Mouse (Mus musculus) midbrain, embryonic 16.5 days (tissue): Measurements from ENCODE around the gene Zic5. TPM values are rescaled to one million over a fixed set of nuclear protein-coding genes. Genes with fewer than 3 reads are reported as not detected.
"Not testable (repeated sequence)": the region's sequence is repeated elsewhere in the genome, so short reads cannot be mapped to it uniquely, and the experiment has no call there.

Experiments
- ATAC-seq: fragments of 200-750 bp; cut with Nextera tagmentation; 2 replicates; pipeline ENCODE4 v1.8.0; 2017; ENCODE audit warnings: moderate TSS enrichment
- H3K27ac ChIP-seq: fragments of 300-500 bp; sonication (generic); 2 replicates; pipeline ENCODE4 v1.5.1; 2014; ENCODE audit warnings: mild to moderate bottlenecking, low read length, mixed read lengths
- H3K27me3 ChIP-seq: fragments of 300-500 bp; sonication (generic); 2 replicates; pipeline ENCODE4 v1.6.1; 2014; ENCODE audit warnings: low read depth, low read length, mixed read lengths; ENCODE audit not compliant: control insufficient read depth, insufficient read depth
- H3K36me3 ChIP-seq: fragments of 300-500 bp; sonication (generic); 2 replicates; pipeline ENCODE4 v1.6.1; 2014; ENCODE audit warnings: mild to moderate bottlenecking, low read length, moderate library complexity, mixed read lengths; ENCODE audit not compliant: control insufficient read depth, insufficient read depth
- H3K4me1 ChIP-seq: fragments of 300-500 bp; sonication (generic); 2 replicates; pipeline ENCODE4 v1.6.1; 2014; ENCODE audit warnings: mild to moderate bottlenecking, low read length, mixed read lengths; ENCODE audit not compliant: control insufficient read depth, insufficient read depth
- H3K4me2 ChIP-seq: fragments of 300-500 bp; sonication (generic); 2 replicates; pipeline ENCODE4 v1.6.1; 2014; ENCODE audit warnings: mild to moderate bottlenecking, low read length, mixed read lengths
- H3K4me3 ChIP-seq: fragments of 300-500 bp; sonication (generic); 2 replicates; pipeline ENCODE4 v1.5.1; 2014; ENCODE audit warnings: low read depth, mild to moderate bottlenecking, low read length, moderate library complexity, mixed read lengths
- H3K9ac ChIP-seq: fragments of 300-500 bp; sonication (generic); 2 replicates; pipeline ENCODE4 v1.6.1; 2014; ENCODE audit warnings: low read depth, low read length, mixed read lengths
- H3K9me3 ChIP-seq: fragments of 300-500 bp; sonication (generic); replicated peaks from 2 replicates; pipeline ENCODE4 v1.6.1; 2014; ENCODE audit warnings: mild to moderate bottlenecking, low read length, mixed read lengths; ENCODE audit not compliant: control insufficient read depth, poor library complexity, severe bottlenecking
- WGBS: fragments of 180-500 bp; shearing (Covaris S2); extraction: QIAGEN DNeasy Blood & Tissue Kit; methylation state at CpG from one replicate; pipeline ENCODE4 v1.1.7; 2014; 5-methylcytosine and 5-hydroxymethylcytosine counted together
- polyA plus RNA-seq: library from polyadenylated mRNA; unstranded; fragments of >200 nt; fragmentation: Nextera tagmentation; extraction: Ambion mirVana; gene quantifications from 2 replicates; pipeline ENCODE4 v1.2.1, GENCODE M21; 2015

The Zic5 gene
- polyA plus RNA-seq, 1 experiment from 2014 or later: 9.5 TPM

DNA sequence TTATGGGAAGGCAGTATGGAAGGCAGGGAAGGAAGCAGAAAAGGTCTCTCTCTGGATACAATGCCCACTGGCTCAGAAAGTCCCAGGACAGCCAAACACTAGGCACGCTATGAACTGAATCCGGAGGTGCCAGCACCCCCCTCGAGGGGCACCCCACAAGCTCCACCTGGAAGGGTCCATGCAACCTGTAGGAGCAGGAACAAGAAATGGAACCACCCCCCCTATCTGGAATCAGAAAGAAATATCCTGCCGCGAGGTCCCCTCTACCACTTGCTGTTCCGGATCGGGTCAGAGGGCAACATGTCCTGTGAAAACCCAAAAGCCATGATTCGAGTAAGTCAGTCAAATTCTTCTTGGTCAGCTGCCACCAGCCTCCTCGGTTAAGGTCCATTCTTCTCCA, 3.5 kb downstream of the Zic5 start:
- no peak for ATAC-seq
- Histone ChIP-seq H3K4me1 (peaks cover 16% of the 10 kb centered on the region), H3K27me3 (peaks cover 29% of the 10 kb centered on the region)

DNA sequence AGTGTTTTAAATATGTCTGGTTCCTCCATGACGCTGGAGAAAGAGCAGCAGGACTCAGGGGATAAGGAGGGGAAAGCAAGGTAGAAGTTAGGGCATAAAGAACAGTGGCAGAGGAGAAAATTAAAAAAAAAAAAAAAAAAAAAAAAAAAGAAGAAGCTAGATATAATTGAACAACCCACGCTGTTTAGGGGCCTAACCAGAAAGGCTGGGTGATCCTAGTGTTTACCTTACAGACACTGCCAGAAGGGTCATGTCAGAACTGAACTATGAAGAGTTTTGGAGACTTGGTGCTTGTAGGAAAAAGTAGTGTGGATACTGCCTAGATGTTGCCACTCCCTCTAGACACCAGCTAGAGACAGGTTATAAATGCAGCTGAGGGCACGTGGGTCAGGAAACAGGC, 4.0 kb downstream of the Zic5 start:
- Histone ChIP-seq H3K36me3 (no peaks in the 10 kb centered on the region), H3K9me3 (no peaks in the 10 kb centered on the region), H3K27ac (peak overlapping the region; percentile 92), H3K4me2 (peak overlapping the region; percentile 70), H3K4me1 (peaks cover 16% of the 10 kb centered on the region), H3K27me3 (peaks cover 25% of the 10 kb centered on the region), H3K9ac (peak overlapping the region; percentile 23; the same call in 1 of the 2 replicates), H3K4me3 (peak overlapping the region; percentile 52)
- WGBS: 33% methylated on average over 3 of the region's 3 CpGs
- ATAC-seq: no peak

More for the DNA sequence above, 3.5 kb downstream of the Zic5 start:
- H3K9me3 ChIP-seq: no peaks in the 10 kb centered on the region
- WGBS: 11% methylated on average over 9 of the region's 9 CpGs
- H3K27ac ChIP-seq: peak overlapping the region; percentile 92
- H3K4me2 ChIP-seq: peak overlapping the region; percentile 70
- H3K9ac ChIP-seq: peak overlapping the region; percentile 23; the same call in 1 of the 2 replicates
- no peaks in the 10 kb centered on the region for H3K36me3 ChIP-seq
- H3K4me3 ChIP-seq: peak overlapping the region; percentile 52

DNA sequence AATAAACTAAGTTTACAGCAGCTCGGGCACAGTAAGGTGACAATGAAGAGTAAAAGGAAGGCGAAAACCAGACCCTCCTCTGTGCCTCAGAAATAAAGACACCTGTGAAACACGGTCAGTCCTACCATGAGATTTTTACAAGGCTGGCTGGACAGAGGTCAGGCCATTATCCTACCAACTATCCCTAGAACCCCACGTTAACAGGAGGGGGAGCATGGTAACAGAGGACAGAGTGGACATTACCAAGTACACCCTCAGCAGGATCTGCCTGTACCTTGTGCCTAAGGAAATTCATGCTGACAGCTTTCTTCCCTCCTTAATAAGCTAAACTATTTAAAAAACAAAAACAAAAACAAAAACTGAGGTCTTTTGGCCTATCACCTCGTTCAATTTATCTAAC, 5.3 kb downstream of the Zic5 start:
- Histone ChIP-seq H3K27ac (peak overlapping the region; percentile 35; the same call in 1 of the 2 replicates), H3K4me3 (peak overlapping the region; percentile 10; the same call in 1 of the 2 replicates), H3K9me3 (no peaks in the 10 kb centered on the region), H3K36me3 (no peaks in the 10 kb centered on the region), H3K27me3 (peaks cover 26% of the 10 kb centered on the region), H3K4me1 (peaks cover 14% of the 10 kb centered on the region), H3K4me2 (peak overlapping the region; percentile 41), H3K9ac (peak overlapping the region; percentile 31; the same call in 1 of the 2 replicates)
- no peak for ATAC-seq
- 41% methylated on average over 5 of the region's 5 CpGs for WGBS

DNA sequence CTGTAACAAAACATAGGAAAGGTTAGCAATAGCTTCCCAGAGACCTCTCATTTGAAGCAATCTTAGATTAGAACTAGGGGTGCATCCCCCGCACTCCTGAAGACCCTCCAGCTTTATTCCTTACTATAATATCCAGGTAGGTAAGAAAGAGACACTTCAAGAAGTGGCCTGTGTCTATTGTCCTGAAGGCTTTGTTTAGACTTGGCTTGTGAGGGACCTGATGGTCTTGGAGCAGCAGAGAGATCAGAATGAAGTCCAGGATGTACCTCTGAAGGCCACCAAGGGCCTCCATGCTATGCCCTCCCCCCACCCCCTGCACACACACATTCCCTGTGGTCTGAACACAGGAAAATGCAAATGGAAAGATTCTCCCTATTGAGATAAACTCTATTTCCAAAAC, 5.7 kb downstream of the Zic5 start:
- H3K4me2 ChIP-seq: peak overlapping the region; percentile 41
- H3K27ac ChIP-seq: no peak overlapping the region
- no peaks in the 10 kb centered on the region for H3K36me3 ChIP-seq
- H3K9ac ChIP-seq: no peak overlapping the region
- 66% methylated on average over 1 of the region's 1 CpGs for WGBS
- H3K4me3 ChIP-seq: no peak overlapping the region
- H3K27me3 ChIP-seq: peaks cover 28% of the 10 kb centered on the region
- H3K9me3 ChIP-seq: no peaks in the 10 kb centered on the region
- no peak for ATAC-seq
- peaks cover 11% of the 10 kb centered on the region for H3K4me1 ChIP-seq

DNA sequence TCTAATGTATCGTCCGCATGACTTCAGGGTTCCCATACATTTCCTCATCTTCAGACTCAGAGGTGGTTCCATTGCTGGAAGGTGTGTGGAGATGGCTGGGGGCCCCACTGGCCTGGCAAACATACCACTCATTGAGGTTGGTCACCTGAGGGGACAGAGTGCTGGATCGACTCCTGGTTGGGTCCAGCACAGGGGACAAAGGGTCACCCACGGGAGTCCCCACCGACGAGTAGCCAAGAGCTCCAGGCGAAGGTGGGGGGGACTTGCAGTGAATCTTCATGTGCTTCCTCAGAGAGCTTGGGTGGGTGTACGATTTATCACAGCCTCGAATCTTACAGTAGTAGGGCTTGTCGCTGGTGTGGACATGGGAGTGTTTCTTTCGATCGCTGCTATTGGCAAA, 6.1 kb downstream of the Zic5 start:
- not testable (repeated sequence) for H3K9ac ChIP-seq, H3K4me3 ChIP-seq, H3K4me2 ChIP-seq, ATAC-seq, H3K9me3 ChIP-seq, H3K36me3 ChIP-seq, H3K27ac ChIP-seq, H3K4me1 ChIP-seq
- WGBS: 69% methylated on average over 6 of the region's 12 CpGs
- H3K27me3 ChIP-seq: peaks cover 30% of the 10 kb centered on the region

DNA sequence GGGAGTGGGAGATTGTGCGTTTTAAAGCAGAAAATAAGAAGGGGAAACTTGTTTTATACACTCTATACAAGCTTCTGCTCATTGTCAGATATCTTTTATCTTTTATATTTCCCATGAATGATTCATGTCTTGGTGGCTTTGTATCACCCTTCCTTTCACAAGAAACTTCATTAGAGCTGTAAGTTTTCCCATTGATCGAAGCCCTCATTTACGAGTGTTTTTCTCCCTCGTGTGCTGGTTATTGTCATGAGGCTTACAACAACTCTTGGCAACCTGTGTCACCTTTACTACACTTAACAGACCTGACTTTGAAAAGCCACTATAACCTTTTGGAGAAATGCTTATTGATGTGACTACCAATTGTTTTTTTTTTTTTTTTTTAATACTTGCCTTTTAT, 9.9 kb downstream of the Zic5 start:
- 27% methylated on average over 4 of the region's 4 CpGs for WGBS
- no peak for ATAC-seq
- Histone ChIP-seq H3K27me3 (peaks cover 34% of the 10 kb centered on the region), H3K36me3 (no peaks in the 10 kb centered on the region), H3K9ac (no peak overlapping the region), H3K4me3 (no peak overlapping the region), H3K27ac (no peak overlapping the region), H3K9me3 (no peaks in the 10 kb centered on the region), H3K4me1 (peaks cover 10% of the 10 kb centered on the region), H3K4me2 (no peak overlapping the region)

DNA sequence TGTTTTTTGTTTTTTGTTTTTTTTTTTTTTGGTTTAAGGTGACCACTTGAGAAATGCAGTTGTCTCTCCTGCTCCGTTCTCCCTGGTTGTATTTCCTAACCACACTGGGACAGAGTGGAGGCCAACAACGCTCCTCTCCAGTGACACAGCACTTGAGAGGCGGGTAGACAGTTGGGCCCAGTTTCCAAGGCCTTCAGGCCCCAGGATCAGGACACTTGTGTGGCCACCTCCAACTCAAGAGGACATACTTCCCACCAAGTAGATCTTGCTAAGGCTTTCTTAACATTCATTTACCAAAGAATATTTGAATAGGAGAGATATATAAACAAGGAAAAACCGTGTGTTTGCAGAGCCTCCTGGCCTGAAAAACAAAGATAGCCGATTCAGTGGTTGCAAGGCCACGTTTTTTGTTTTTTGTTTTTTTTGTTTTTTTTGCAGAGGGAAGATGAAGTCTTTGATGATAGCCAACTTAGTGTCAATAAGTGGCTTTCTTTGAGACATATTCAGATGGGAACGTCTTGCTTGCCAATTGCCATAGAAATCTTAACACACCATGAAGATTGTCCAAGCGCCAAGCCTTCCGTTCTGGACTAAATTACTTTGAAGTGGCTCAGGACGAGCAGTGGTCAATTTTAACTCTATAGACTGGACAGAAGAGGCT, 10.4 kb downstream of the Zic5 start:
- Histone ChIP-seq H3K27me3 (peaks cover 29% of the 10 kb centered on the region), H3K4me3 (no peak overlapping the region), H3K9ac (no peak overlapping the region), H3K36me3 (no peaks in the 10 kb centered on the region), H3K4me2 (no peak overlapping the region), H3K4me1 (peaks cover 14% of the 10 kb centered on the region), H3K9me3 (no peaks in the 10 kb centered on the region), H3K27ac (no peak overlapping the region; the same call in 1 of the 2 replicates)
- no peak for ATAC-seq
- 27% methylated on average over 10 of the region's 10 CpGs for WGBS

DNA sequence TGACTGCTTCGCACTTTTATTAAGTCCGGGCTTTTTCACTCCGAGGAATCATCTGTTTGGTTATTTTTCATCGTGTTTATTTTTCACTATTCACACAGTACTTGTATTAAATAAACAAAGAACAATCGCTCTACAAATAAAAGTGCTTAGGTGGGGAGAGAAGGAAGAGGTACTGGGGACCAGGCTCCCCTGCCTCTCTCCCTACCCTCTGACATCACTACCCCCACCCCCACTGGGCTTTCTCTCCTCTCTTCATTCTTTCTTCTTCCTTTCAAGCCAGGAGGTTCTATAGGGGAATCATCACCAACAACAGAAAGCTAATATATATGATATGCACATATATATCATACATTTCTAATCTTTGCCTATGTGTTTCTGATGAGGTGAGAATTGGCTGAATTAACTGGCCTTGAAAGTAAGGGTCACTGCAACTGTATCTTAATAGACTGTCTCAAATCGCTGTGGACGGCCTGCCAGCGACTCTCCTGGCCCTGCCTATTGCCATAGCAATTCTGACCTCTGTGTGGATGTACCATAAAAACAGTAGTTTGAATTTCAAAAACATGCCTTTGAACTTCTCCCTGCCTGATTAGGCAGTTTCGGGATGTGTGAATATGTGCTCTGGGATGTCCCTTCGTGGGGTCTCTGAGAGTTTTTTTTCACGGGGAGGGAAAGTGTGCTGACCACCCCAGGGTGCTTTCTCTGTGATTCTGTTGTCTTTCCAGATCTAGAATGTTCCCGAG, 11.3 kb downstream of the Zic5 start:
- H3K27ac ChIP-seq: peak overlapping the region; percentile 6; the same call in 1 of the 2 replicates
- WGBS: 6% methylated on average over 12 of the region's 12 CpGs
- peaks cover 35% of the 10 kb centered on the region for H3K27me3 ChIP-seq
- H3K4me1 ChIP-seq: peaks cover 14% of the 10 kb centered on the region
- no peaks in the 10 kb centered on the region for H3K36me3 ChIP-seq
- H3K9me3 ChIP-seq: no peaks in the 10 kb centered on the region
- peak overlapping the region; percentile 20; the same call in 1 of the 2 replicates for H3K9ac ChIP-seq
- no peak overlapping the region for H3K4me3 ChIP-seq
- ATAC-seq: no peak
- peak overlapping the region; percentile 39 for H3K4me2 ChIP-seq

DNA sequence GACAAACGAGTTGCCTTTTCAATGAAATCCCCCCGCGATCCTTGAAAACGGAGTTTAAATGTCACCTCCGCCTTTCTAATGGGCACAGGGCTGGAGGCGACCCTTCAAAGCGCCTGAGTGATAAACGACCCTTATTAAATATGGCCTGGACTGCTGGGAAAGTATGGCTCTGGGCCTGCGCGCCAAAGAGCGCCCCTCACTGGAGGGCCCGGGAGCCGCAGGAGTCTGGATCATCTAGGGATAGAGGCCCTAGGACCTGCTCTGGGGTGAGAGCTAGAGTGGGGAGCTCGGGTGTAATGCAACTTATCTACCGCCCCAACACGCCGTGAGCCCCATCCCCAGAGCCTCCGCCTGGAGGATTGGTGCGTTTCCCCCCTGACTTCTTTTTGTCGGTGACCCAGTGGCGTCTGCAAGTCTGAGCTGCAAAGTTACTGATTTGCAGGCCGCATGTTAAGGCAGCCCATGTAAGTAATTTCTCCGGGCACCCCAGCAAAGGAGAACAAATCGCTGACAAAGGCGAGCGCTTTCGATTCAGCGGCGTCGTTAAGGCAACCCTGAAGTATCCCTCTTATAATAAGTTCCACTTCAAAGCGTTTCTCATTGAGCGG, 12.0 kb downstream of the Zic5 start:
- Histone ChIP-seq H3K4me3 (no peak overlapping the region), H3K9ac (no peak overlapping the region)
- 2% methylated on average over 32 of the region's 32 CpGs for WGBS

More for the DNA sequence above, 12.0 kb downstream of the Zic5 start:
- H3K4me1 ChIP-seq: peaks cover 14% of the 10 kb centered on the region
- H3K36me3 ChIP-seq: no peaks in the 10 kb centered on the region
- H3K9me3 ChIP-seq: no peaks in the 10 kb centered on the region
- ATAC-seq: peak; percentile 71
- peaks cover 41% of the 10 kb centered on the region for H3K27me3 ChIP-seq
- H3K27ac ChIP-seq: peak overlapping the region; percentile 56
- peak overlapping the region; percentile 39 for H3K4me2 ChIP-seq
